Mouse (Mus musculus): ENCODE results near the gene Pdhx. TPM values are rescaled to one million over a fixed set of nuclear protein-coding genes. Genes with fewer than 3 reads are reported as not detected.

Gene Pdhx
- polyA plus RNA-seq, 1 experiment = not detected

DNA sequence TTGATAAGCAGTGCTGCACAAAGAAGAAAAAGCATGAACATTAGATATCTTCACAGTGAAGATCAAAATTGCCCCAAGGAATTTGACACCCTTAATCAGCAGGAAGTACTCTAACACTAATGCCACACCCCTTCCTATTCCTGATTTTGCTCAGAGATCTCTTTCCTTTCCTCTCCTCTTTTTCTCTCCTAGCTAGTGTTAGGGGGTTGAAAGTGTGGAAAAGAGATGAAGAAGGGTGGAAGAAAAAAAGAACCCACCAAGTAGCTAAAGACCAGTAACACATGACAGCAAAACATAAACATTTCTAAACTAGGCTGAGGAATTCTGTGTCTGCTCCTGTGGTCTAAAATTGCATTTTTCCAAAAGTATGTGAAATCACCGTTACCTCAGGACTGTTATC, 4.7 kb downstream of the Pdhx start:
- Histone ChIP-seq H3K4me3 (ENCODE audit: insufficient read depth, low read depth, low read length) (no peak overlapping the region), H3K4me1 (ENCODE audit: control insufficient read depth, insufficient read depth, low read length) (no peaks in the 10 kb centered on the region), H3K27ac (ENCODE audit: insufficient read depth, low read depth, low read length) (no peak overlapping the region)
- TF ChIP-seq CTCF (IDR thresholded peaks at IDR 0.05; ENCODE audit: insufficient read depth, low read depth, low read length) = no peak
- TF ChIP-seq POLR2A (IDR thresholded peaks at IDR 0.05; ENCODE audit: insufficient read depth, low read depth, low read length) = no peak
- 85% methylated on average over 1 of the region's 1 CpGs for WGBS

GRCm38 (mm10) chr2:103067552-103068207, 5.6 kb downstream of the Pdhx start:
- TF ChIP-seq POLR2A (IDR thresholded peaks at IDR 0.05; ENCODE audit: insufficient read depth, low read depth, low read length) (no peak), CTCF (IDR thresholded peaks at IDR 0.05; ENCODE audit: insufficient read depth, low read depth, low read length) (no peak)
- Histone ChIP-seq H3K27ac (ENCODE audit: insufficient read depth, low read depth, low read length) (no peak overlapping the region), H3K4me3 (ENCODE audit: insufficient read depth, low read depth, low read length) (no peak overlapping the region), H3K4me1 (ENCODE audit: control insufficient read depth, insufficient read depth, low read length) (no peaks in the 10 kb centered on the region)
- 88% methylated on average over 2 of the region's 2 CpGs for WGBS

DNA sequence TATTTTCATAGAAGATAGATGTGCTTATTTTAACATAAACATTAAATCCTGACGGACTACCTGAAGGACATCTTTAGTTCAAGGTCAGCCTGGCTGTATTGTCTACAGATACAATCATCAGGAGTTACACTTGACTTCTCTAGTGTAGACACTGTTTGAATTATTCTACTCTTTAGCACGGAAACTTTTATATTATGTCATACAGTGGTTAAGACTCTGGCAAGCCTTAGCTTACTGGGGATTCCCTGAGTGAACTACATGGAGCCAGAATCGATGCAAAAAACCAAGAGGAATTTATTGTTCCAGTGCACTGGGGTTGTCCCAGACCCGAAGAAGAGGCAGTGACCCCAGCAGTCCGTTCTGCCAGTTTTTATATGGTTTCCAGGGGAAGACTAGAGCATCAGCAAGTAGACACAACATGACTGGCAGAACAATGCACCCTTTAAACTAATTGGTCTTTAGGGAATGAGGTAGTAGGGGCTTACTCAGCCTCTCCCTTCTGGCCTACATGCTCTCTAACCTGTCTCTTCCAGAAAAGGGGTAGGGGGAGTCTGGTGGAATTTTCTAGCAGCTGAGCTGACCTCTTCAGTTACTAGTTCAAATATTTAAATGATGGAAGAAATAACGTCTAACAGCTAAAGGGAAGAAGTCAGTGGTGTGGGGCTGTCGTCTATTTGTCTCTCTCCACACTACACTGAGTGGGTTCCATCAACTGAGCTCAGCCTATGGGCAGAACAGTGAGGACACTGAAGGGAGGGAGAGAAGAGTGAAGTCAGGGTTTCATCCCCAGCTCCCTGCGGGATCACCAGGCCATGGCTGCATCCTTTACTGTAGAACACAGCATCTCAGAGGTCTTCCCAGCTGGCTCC, 6.4 kb downstream of the Pdhx start:
- H3K4me3 ChIP-seq (ENCODE audit: insufficient read depth, low read depth, low read length) = no peak overlapping the region
- H3K4me1 ChIP-seq (ENCODE audit: control insufficient read depth, insufficient read depth, low read length) = no peaks in the 10 kb centered on the region
- H3K27ac ChIP-seq (ENCODE audit: insufficient read depth, low read depth, low read length) = no peak overlapping the region
- 77% methylated on average over 8 of the region's 8 CpGs for WGBS
- no peak for TF ChIP-seq POLR2A (IDR thresholded peaks at IDR 0.05; ENCODE audit: insufficient read depth, low read depth, low read length)
- TF ChIP-seq CTCF (IDR thresholded peaks at IDR 0.05; ENCODE audit: insufficient read depth, low read depth, low read length) = no peak

GRCm38 (mm10) chr2:103062865-103063264, 10.4 kb downstream of the Pdhx start:
- WGBS = 10% methylated on average over 3 of the region's 3 CpGs
- Histone ChIP-seq H3K4me3 (ENCODE audit: insufficient read depth, low read depth, low read length) (no peak overlapping the region), H3K4me1 (ENCODE audit: control insufficient read depth, insufficient read depth, low read length) (no peaks in the 10 kb centered on the region), H3K27ac (ENCODE audit: insufficient read depth, low read depth, low read length) (no peak overlapping the region)
- TF ChIP-seq POLR2A (IDR thresholded peaks at IDR 0.05; ENCODE audit: insufficient read depth, low read depth, low read length) (no peak), CTCF (IDR thresholded peaks at IDR 0.05; ENCODE audit: insufficient read depth, low read depth, low read length) (no peak)

DNA sequence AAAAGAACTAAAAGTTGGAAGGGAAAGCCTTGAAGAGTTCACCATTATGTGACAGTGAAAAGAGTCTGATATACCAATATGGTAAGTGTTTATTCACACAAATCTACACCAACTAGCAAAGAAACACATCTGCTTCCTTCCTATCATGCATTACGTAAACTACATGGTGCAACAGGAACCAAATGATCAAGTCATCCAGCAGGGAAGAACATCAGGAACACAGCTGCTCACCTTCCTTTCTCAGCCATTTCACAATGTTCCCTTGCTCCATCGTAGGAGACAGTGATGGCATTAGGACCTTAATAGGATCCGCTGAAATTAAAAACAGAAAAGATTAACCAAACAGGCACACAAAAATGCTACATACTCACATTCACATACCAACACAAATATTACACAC, 15.0 kb downstream of the Pdhx start:
- WGBS = 95% methylated on average over 3 of the region's 3 CpGs
- no peaks in the 10 kb centered on the region for H3K4me1 ChIP-seq (ENCODE audit: control insufficient read depth, insufficient read depth, low read length)
- H3K4me3 ChIP-seq (ENCODE audit: insufficient read depth, low read depth, low read length) = no peak overlapping the region
- H3K27ac ChIP-seq (ENCODE audit: insufficient read depth, low read depth, low read length) = no peak overlapping the region
- no peak for TF ChIP-seq CTCF (IDR thresholded peaks at IDR 0.05; ENCODE audit: insufficient read depth, low read depth, low read length)
- no peak for TF ChIP-seq POLR2A (IDR thresholded peaks at IDR 0.05; ENCODE audit: insufficient read depth, low read depth, low read length)

- WGBS = 91% methylated on average over 6 of the region's 6 CpGs
- Histone ChIP-seq H3K4me1 (ENCODE audit: control insufficient read depth, insufficient read depth, low read length) (no peaks in the 10 kb centered on the region), H3K4me3 (ENCODE audit: insufficient read depth, low read depth, low read length) (no peak overlapping the region), H3K27ac (ENCODE audit: insufficient read depth, low read depth, low read length) (no peak overlapping the region)
- no peak for TF ChIP-seq POLR2A (IDR thresholded peaks at IDR 0.05; ENCODE audit: insufficient read depth, low read depth, low read length)
- TF ChIP-seq CTCF (IDR thresholded peaks at IDR 0.05; ENCODE audit: insufficient read depth, low read depth, low read length) = no peak
These were observed 17.5 kb downstream of the Pdhx start for GRCm38 (mm10) chr2:103055820-103056219.

GRCm38 (mm10) chr2:103051937-103052893, 21.1 kb downstream of the Pdhx start:
- Histone ChIP-seq H3K4me1 (ENCODE audit: control insufficient read depth, insufficient read depth, low read length) (peaks cover 5% of the 10 kb centered on the region; the same call in 1 of the 2 replicates), H3K4me3 (ENCODE audit: insufficient read depth, low read depth, low read length) (no peak overlapping the region), H3K27ac (ENCODE audit: insufficient read depth, low read depth, low read length) (no peak overlapping the region)
- WGBS = 87% methylated on average over 19 of the region's 19 CpGs
- TF ChIP-seq CTCF (IDR thresholded peaks at IDR 0.05; ENCODE audit: insufficient read depth, low read depth, low read length) = no peak
- no peak for TF ChIP-seq POLR2A (IDR thresholded peaks at IDR 0.05; ENCODE audit: insufficient read depth, low read depth, low read length)

- 48% methylated on average over 2 of the region's 2 CpGs for WGBS
- no peak overlapping the region for H3K4me3 ChIP-seq (ENCODE audit: insufficient read depth, low read depth, low read length)
- no peak overlapping the region for H3K27ac ChIP-seq (ENCODE audit: insufficient read depth, low read depth, low read length)
- TF ChIP-seq CTCF (IDR thresholded peaks at IDR 0.05; ENCODE audit: insufficient read depth, low read depth, low read length) = no peak
- TF ChIP-seq POLR2A (IDR thresholded peaks at IDR 0.05; ENCODE audit: insufficient read depth, low read depth, low read length) = no peak
- H3K4me1 ChIP-seq (ENCODE audit: control insufficient read depth, insufficient read depth, low read length) = peaks cover 3% of the 10 kb centered on the region; the same call in 1 of the 2 replicates
These were observed 28.0 kb downstream of the Pdhx start for GRCm38 (mm10) chr2:103045286-103045685.
